Mouse (Mus musculus): ENCODE data around the gene Mon2. TPM values are rescaled to one million over a fixed set of nuclear protein-coding genes. Genes with fewer than 3 reads are reported as not detected.

Gene Mon2
- total RNA-seq, 2 experiments from 2014 or later = 95.6 to 102 TPM

GRCm38 (mm10) chr10:122997852-122998251 lies 78.5 kb downstream of the Mon2 start:
- no peak for DNase-seq (ENCODE audit: low spot score in 2 of 2)

- no peak for DNase-seq (ENCODE audit: low spot score in 2 of 2)
Observed at GRCm38 (mm10) chr10:122994402-122995107, 81.8 kb downstream of the Mon2 start.

GRCm38 (mm10) chr10:122991648-122992047 lies 84.7 kb downstream of the Mon2 start:
- DNase-seq (ENCODE audit: low spot score in 2 of 2) = no peak

GRCm38 (mm10) chr10:122991053-122991452 lies 85.3 kb downstream of the Mon2 start:
- DNase-seq (ENCODE audit: low spot score in 2 of 2) = peak; percentile 36 to 62

GRCm38 (mm10) chr10:122990606-122991005 lies 85.7 kb downstream of the Mon2 start:
- no peak for DNase-seq (ENCODE audit: low spot score in 2 of 2)

- no peak for DNase-seq (ENCODE audit: low spot score in 2 of 2)
Observed at GRCm38 (mm10) chr10:122989916-122990315, 86.4 kb downstream of the Mon2 start.

GRCm38 (mm10) chr10:122988372-122988771 lies 87.9 kb downstream of the Mon2 start:
- DNase-seq (ENCODE audit: low spot score in 2 of 2) = no peak

GRCm38 (mm10) chr10:122987671-122988128 lies 88.6 kb downstream of the Mon2 start:
- DNase-seq (ENCODE audit: low spot score in 2 of 2) = peak; percentile 34 to 65

- peak; percentile 70 to 76 for DNase-seq (ENCODE audit: low spot score in 2 of 2)
Observed at GRCm38 (mm10) chr10:122986320-122987225, 89.7 kb downstream of the Mon2 start.

GRCm38 (mm10) chr10:122985515-122986319 lies 90.6 kb downstream of the Mon2 start:
- peak; percentile 81 to 86 for DNase-seq (ENCODE audit: low spot score in 2 of 2)

- DNase-seq (ENCODE audit: low spot score in 2 of 2) = no peak
Observed at GRCm38 (mm10) chr10:122985252-122985514, 91.1 kb downstream of the Mon2 start.

- no peak for DNase-seq (ENCODE audit: low spot score in 2 of 2)
Observed at GRCm38 (mm10) chr10:122984531-122985251, 91.6 kb downstream of the Mon2 start.

GRCm38 (mm10) chr10:122983579-122984530 lies 92.5 kb downstream of the Mon2 start:
- DNase-seq (ENCODE audit: low spot score in 2 of 2) = no peak

- no peak for DNase-seq (ENCODE audit: low spot score in 2 of 2)
Observed at GRCm38 (mm10) chr10:122982909-122983578, 93.3 kb downstream of the Mon2 start.

- DNase-seq (ENCODE audit: low spot score in 2 of 2) = no peak
Observed at GRCm38 (mm10) chr10:122980123-122980522, 96.2 kb downstream of the Mon2 start.

- DNase-seq (ENCODE audit: low spot score in 2 of 2) = no peak
Observed at GRCm38 (mm10) chr10:122979356-122979755, 96.9 kb downstream of the Mon2 start.

- DNase-seq (ENCODE audit: low spot score in 2 of 2) = no peak
Observed at GRCm38 (mm10) chr10:122976038-122976437, 100.3 kb downstream of the Mon2 start.

- DNase-seq (ENCODE audit: low spot score in 2 of 2) = no peak
Observed at GRCm38 (mm10) chr10:122973241-122973640, 103.1 kb downstream of the Mon2 start.

- no peak for DNase-seq (ENCODE audit: low spot score in 2 of 2)
Observed at GRCm38 (mm10) chr10:122970188-122970587, 106.1 kb downstream of the Mon2 start.
